Mouse (Mus musculus) layer of hippocampus, adult 8-10 months (tissue): ENCODE data around the gene Arl14. TPM values are rescaled to one million over a fixed set of nuclear protein-coding genes. Genes with fewer than 3 reads are reported as not detected.

ENCODE experiments used
- DNase-seq, 2 experiments: peaks; one replicate each; pipeline ENCODE4 v3.0.0; 2022; ENCODE audit warnings: low spot score in 2 of 2
- total RNA-seq, 4 experiments: library from RNA; stranded (reverse); gene quantifications; 2 replicates each; pipeline ENCODE4 v1.2.4; 2022

Arl14 gene
- not detected for total RNA-seq

DNA sequence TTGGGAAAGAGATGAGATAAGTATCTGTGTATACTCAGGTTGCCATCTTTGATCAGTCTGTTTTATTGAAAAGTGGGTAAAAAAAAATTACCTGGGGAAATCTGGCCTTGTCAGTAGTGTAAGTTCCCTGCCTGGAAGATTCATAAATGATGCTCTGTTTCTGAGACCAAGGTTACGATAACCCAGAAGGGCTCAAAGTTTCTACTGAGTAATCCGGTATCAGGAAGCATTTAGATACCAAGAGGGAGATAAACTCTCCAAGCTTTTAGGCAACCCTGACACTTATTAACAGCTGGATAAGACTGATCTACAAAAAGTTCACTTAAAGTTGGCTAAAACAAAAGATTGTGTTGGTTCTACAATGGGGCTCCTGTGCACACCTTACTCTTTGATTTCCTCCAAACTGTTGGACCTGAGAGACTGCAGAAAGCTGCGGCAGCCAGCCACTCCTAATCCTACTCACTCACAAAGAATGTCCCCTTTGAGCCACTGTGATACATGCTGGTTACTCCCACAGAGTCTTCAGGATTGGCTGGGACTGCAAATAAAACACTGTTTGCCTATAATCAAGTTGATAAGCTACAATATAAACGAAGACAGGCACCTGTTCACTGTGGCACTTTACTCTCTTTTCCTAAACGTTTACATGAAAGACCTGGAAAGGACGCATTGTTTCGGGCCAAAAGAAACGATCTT lies at the start of gene Arl14:
Gene Arl14 (plus strand): TSS at position 614 of the 696 bp plus-strand sequence.
- no peak for DNase-seq

DNA sequence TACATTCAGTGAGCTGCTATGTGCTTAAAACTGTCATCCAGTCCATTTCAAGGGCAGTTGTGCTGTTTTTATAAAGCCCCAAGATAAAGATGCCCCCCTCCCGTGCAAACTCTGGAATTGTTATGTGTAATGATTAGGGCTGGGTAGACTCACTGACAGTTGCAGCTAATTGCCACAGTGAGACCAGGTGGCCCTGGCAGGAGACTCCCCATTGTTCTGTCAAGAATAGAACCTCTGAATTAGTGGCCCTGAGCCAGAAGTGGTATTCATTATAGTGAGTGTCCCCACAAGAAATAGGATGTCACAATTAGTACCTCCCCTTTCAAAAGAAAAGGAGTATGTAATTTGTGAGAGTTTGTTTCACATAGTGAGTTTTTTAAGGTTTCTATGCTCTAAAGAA lies 47.0 kb upstream of the Arl14 start:
- DNase-seq, result no peak

DNA sequence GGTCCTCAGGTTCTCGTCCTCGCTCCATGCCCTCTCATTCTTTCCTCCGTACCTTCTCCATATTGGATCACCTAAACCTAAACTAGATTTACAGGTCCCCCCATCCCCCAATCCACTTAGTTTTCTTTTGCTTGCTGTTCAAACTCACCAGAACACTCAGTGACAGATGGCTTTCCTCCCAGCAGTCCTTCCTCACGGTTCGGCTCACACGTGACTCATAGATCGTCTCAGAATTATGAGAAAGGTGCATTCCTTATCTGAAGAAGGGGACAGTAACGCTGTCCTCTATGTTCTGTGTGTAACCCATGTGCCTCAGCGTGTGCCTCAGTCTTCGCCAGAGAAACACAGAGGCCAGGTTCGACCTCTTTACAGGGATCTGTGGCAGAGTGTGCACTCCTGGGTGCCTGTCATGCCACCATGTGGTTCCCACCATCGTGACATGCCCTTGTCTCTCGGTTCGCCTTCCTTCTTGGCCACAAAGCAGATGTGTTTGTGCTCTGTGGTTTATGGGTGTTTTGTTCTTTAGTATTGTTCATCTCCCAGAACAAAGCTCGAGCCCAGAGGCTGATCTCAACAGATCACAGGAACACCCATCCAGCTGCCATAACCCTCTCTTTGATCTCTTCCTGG lies 44.9 kb upstream of the Arl14 start:
- no peak for DNase-seq

DNA sequence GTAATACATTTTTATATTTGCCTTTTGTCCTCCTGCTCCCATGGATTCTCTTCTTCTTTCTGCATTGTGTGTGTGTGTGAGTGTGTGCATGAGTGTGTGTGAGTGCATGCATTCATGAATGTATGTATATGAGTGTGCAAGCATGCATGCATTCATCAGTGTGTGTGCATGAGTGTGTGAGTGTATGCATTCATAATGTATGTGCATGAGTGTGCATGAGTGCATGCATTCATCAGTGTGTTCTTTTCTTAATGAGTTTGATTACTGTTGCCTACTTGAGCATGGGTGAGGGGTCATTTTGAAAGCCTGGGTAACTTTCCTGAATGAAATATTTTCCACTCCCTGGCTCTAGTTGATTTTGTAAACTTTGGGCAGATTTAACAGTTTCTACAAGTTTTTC lies 44.3 kb upstream of the Arl14 start:
- no peak for DNase-seq

DNA sequence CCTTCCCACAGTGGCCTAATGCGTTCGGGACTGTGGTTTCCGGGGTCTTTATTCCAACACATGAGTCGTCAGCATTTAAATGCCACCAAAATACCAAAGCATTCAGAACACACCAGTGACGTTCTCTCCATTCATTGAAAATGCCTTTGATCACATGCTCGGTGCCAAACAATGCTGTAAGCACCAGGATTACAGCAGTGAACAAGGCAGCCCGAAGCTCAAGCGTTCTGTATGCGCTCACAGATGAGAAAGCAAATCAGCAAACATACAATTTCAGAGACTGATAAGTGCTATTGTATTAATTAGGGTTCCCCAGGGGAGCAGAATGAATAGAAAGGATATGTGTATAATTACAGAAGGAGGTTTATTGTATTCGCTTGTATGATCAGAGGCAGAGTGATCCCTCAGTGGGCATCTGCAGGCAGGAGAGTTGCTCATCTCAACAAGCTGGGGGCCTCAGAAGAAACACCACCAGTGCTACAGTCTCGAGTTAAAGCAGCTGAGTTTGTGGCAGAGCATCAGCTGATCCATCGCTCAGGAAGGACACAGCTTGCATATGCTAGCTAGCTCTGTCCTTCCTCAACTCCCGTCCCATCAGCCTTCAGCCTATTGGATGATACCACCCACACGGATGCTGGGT lies 43.7 kb upstream of the Arl14 start:
- DNase-seq, result peak in 1 of 2 experiments; percentile 10

DNA sequence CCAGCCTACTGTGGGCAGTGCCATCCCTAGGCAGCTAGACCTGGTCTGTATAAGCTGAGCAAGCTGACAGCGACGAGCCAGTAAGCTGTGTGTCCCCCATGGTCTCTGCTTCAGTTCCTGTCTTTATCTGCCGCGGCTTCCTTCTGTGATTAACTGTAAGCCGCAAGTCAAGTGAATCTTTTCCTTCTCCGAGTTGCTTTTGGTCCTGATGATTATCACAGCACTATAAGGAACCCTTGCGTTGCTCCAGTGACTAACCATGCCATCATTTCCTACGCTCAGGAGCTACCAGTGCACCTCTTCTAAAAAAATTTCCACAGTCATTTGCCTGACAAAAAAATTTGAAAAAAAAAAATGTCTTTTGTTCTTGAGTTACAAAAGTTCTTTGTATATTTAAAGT lies 40.7 kb upstream of the Arl14 start:
- DNase-seq, result no peak

DNA sequence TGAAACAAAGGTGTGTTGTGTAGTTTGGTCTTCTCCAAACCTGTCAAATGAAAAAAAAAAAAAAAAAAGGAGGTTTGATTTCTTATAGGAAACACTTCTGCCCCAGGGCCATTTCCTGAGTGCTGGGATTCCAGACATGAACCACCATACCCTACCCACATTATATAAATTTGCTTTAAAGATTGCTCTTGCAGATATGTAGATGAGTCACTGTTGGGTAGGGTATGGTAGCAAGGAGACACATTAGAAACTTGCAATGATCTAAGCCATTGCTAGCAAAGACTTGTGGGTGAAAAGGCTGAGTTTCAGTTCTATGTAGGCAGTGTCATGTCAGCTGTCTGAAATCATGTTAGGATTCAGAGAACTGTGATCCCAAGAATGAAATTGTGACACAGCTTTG lies 40.0 kb upstream of the Arl14 start:
- DNase-seq, result no peak

DNA sequence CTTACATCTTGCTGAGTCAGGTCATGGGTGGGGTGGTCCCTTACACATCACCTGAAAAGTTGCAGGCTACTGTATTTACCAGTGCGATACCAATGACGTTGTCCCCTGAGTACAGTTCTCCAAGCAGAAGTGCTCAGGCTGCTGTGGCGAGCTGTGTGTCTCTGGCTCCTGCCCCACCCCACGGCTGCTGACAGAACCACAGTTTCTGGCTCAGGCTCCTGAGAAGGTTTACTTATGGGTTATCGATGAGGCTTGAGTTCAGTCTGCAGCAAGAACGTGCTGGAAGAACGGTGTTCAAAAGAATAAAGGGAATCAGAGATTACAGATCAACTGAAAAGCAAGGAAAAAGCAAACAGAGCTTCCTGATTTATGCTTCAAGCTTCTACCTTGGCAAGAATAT lies 37.0 kb upstream of the Arl14 start:
- no peak for DNase-seq

DNA sequence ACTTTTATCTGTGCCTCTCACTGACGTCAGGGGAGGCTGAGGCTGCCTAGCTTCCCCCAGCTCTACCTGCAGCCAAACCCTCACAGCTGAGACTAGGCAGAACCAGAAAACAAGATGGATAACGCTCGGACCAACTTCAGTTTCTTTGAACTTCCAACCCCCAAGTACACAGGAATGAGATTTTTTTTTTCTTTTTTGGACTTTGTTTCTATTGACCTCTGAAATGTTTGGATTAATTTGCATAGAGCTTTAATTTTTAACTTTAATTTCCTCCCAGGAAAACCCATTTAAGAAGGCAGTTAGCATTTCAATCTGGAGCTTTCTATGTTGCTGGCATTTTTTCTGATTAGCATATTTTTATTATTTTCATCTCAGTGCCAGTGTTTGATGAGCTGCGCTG lies 36.2 kb upstream of the Arl14 start:
- DNase-seq, result no peak

DNA sequence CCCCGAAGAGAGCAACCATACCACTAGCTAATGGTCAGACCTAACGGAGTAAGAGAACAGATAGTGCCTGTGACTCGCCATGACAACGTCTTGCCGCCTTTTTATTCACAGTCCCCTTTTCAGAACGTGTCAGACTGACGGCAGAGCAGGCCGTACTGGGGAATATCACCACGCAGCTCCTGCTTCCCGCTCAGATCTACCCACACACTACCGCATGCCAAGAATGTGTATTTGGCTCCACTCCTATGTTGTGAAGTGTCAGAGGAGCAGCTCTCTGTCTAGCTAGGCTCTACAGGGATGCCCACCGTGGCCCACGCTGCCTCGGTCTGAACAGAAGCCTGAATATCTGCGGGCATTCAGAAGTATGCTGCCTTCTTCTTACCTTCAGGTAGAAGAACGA lies 35.6 kb upstream of the Arl14 start:
- peak; percentile 31 to 38 for DNase-seq

DNA sequence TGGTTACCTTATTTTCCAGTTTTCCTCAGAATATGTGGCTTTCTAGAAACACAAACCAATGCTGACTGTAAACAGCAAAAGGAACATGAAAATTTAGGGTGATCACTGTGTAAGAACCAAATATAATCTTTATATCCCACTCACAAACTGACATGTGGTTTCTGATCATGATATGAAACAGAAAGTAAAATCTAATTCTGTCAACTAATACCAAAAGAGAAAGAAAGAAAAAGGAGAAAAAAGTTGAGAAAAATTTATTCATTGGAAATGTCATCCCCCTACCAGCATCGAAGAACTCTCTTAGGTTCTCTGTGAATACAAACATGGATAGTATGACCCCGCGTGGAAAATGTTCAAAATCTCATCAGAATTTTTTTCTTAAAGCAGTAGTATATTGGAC lies 29.2 kb upstream of the Arl14 start:
- DNase-seq, result no peak

DNA sequence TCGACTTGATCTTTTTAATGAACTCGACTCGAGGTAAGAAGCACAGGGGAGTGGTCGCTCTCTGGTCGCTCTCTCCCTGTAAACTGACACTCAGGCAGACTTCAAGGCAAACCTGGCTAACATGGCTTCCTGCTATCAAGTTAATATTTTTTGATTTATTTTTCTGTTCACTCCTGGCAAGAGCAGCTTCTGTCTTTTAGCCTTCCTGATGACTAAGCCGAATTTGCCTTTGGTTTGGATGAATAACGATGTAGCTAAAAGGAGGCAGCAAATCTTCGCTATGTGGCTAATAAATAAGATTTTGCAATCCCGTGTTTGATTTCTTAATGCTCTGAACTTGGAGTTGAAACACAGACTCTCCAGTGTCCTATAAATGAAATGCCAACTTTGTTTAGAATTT lies 27.7 kb upstream of the Arl14 start:
- no peak for DNase-seq

DNA sequence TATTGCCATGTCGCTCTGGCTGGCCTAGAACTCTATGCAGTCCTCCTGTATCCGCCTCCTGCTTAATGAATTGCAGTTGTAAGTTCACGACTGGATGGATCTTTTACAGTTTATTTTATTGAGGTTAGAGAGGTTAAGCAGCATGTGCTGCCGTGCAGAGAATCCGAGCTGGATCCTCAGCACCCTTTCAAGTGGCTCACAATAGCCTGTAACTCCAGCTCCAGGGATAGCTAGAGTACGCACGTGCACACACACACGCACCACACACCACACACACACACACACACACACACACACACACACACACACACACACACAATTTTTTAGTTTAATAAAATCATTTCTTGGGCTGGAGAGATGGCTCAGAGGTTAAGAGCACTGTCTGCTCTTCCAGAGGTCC lies 27.0 kb upstream of the Arl14 start:
- no peak for DNase-seq

DNA sequence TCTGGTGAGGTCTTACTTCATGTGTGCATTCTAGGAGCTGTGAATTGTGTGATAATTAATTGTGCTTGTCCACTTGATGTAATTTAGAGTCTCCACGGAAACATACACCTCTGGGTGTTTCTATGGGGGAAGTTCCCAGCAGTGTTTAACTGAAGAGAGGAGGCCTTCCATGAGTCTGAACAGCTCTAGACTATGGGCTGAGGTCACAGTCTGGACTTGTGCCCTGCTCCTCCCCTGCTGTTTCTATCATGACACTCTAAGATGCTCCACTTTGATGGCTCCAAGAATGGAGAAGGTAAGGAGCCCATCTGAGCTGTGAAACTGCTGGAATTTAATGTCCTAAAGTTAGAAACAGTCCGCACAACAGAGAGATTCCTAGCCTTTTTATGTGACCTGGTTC lies 24.1 kb upstream of the Arl14 start:
- no peak for DNase-seq

DNA sequence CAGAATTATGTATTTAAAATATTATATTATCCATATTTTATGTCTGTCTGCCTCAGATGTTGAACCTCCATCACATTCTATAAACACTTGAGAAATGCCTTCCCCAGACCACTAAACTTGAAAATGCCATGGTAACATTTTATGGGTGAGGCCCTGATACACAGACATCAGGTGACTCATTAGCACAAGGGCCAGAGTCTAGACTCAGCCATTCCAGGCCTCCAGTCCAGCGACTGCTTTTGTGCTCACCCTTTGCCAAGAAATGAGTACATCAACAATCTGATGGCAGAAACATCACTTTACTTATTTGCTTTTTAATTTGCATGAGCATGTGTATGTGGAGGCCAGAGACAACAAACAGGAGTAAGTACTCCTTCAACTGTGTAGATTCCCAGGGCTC lies 22.0 kb upstream of the Arl14 start:
- DNase-seq, result no peak

DNA sequence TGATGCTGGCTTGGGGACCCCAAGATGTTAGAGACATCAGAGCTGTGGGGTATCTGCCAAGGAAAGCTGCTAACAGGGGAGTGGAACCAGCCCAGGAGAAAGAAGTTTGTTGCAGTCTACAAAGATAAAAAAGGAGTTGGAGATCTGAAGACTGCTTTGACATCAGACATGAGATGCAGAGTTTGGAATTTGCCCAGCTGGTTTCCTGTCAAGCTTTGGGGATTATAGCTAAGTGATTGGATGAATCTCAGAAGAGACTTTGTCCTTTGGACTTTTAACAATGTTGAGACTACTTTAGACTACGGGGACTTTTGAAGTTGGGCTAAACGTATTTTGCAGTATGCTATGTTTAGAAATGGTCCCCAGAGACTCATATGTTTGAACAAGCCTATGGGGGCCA lies 21.0 kb upstream of the Arl14 start:
- no peak for DNase-seq

DNA sequence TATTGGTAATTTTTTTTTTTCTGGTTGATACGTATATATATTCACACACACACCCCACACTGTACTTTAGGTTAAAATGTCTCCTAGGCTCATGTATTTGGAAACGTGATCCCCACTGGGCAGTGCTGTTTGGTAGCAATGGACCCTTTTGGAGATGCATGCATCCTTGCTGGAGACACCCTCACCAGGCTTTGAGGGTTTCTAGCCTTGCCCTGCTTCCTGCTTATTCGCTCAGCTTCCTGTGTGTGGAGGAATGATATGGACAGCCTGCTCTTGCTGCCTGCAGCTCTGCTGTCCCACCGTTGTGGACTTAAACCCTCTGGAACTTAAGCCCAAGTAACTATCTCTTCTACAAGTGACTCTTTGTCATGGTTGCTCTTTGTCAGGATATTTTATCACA lies 19.3 kb upstream of the Arl14 start:
- no peak for DNase-seq

DNA sequence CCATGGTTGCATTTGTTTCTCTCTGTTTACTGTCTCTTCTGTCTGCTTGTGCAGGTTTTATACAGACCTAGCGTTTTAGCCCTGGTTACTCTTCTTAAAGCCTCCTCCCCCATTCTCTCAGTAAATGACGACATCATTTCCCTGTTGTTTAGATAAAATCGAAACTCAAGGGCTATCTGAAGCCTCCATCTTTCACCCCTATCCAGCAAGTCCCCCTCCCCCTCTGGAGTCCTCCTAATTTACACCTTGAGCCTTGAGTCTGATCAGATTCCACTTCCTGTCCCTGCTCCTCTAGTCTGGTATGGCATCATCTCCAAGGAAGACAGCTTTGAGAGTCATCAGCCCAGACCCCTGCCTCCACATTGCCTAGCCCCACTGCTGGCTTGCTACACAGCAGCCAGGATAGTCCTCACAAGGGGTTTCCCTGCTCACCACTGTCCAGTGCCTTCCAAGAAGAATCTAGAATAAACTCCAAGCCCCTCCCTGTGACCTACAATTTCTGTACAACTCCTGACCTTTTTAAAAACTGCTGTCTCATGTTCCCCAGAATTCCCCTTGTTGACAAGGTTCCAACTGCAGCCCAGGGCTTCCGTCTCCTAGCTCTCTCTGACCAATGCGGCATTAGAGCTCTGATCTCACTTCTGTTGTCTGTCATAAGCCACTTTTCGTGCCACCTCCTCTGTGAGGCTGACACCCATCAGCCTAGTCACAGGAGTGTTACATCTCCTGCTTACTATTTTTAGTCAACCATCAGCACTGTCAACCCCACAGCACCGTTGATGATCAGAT lies 16.8 kb upstream of the Arl14 start:
- DNase-seq, result no peak

DNA sequence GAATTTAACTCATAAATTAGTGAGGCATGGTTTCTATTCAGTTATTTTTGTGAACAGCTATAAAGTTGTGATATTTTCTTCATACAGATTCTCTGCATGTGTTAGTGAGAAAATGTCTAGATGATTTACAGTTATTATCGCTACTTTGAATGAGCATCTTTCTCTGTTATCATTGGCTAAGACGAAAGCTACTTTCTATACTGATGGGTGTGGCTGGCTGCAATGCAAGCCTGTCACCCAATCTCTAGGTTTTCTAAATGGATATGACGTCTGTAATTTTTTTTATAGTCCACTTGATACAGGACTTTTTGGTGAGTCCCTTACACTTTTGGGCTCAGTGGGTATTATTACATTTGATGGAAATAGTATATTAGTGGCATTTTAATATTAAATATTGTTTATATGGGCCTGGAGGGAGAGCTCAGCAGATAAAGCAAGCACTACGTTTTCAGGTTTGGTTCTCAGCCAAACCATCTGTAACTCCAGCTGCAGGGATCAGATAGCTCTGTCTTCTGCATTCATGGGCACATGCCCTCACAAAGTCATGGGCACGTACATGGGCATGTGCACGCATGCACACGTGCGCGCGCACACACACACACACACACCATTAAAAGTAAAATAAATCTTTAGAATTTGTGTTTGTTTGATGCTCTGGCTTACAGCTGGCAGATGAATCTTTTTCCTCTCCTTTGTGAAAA lies 15.9 kb upstream of the Arl14 start:
- DNase-seq, result no peak

DNA sequence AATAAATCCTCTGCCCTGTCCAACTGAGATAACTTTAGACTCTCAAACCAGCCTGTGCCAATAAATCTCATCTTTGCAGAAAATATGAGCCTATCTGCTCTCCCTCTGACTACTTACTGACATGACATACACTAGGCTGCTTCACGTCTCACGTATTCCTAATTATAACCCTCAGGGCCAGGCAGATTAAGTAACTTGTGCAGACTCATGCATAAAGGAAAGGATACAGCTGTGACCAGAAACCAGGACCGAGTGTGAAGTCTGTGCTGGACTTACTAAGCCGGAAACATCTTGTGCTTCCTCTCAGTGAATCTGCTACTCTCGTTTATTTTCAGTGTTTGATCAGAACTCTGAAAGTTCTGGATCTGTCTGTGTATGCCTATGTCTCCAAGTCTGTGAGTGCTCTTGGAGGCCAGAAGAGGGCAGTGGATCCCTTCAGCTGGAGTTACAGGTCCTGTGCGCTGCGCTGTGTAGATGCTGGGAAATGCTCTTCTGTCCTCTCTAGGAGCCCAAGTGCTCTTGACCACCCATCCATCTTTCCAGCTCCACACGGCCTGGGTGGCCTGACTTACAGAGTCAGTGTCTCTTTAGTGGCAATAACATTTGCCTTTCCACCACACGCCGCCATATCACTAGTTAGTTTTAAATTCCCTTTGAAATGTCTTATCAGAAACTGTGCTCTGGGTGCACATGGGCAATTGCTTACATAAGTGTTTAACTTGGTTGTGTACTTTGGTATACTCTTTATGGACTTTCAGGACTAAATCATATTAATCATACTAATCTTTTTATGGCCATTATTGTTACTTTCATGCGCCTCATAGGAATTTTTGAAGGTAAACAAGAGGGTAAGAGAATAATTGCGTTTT lies 13.5 kb upstream of the Arl14 start:
- DNase-seq, result no peak

DNA sequence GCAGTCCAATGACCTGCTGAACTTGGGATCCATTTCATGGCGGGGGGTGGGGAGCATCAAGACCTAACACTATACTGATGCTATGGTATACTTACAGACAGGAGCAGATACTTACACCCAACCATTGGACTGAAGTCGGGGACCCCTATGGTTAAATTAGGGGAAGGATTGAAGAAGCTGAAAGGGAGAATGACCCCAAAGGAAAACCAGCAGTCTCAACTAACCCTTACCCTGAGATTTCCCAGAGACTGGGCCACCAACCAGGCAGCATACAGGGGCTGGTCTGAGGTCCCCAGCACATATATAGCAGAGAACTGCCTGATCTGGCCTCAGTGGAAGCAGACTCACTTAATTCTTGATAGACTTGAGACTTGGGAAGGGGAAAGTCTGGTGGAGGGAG lies 10.0 kb upstream of the Arl14 start:
- DNase-seq, result no peak
